Mouse (Mus musculus) thymus, adult 2 months (tissue): ENCODE measurements around the gene Atxn1l.

ENCODE experiments used
- CTCF ChIP-seq: fragments of 200-500 bp; IDR thresholded peaks from 2 replicates; pipeline ENCODE4 v1.5.1; 2012; ENCODE audit warnings: mild to moderate bottlenecking, control low read depth, low read length, moderate library complexity, borderline replicate concordance; ENCODE audit not compliant: control insufficient read depth, poor library complexity, insufficient read depth; ENCODE audit errors: extremely low read depth
- POLR2A ChIP-seq: fragments of 200-500 bp; IDR thresholded peaks from 2 replicates; pipeline ENCODE4 v1.6.1; 2012; ENCODE audit warnings: mild to moderate bottlenecking, low read length, control low read depth, moderate library complexity; ENCODE audit not compliant: control insufficient read depth, poor library complexity, insufficient read depth; ENCODE audit errors: extremely low read depth

DNA sequence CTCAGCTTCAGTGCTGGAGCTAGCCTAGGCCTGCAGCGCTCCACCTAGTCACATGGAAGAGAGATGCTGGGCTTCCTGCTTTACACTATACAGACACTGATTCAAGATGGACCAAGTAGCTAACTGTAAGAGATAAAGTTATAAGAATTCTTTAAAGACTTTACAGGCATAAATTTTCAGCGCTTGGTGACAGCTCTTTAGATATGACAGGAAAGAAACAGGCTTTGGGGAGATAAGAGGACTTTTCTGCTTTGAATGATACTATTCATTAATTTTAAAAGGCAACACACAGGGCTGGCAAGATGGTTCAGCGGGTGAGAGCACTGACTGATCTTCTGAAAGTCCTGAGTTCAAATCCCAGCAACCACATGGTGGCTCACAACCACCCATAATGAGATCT is 39.1 kb downstream of the Atxn1l start:
- no peak for TF ChIP-seq CTCF
- TF ChIP-seq POLR2A = no peak
